Mouse (Mus musculus): ENCODE data around the gene Limch1. TPM values are rescaled to one million over a fixed set of nuclear protein-coding genes. Genes with fewer than 3 reads are reported as not detected.

Limch1 gene
- not detected for total RNA-seq (2023)

GRCm38 (mm10) chr5:66745390-66745995, at the start of gene Limch1:
TSS of gene Limch1 (plus strand) at chr5:66745827.

GRCm38 (mm10) chr5:67098733-67099323, 353.2 kb downstream of the Limch1 start, which contains the start of gene Phox2b:
TSS of gene Phox2b (minus strand) at chr5:67099301.

Other genes with a start within 250 kb of the Limch1 start
- gene Apbb2, start 127.0 kb upstream of the Limch1 start, total RNA-seq (2023): 4.3 TPM
- 2.0 TPM for gene Uchl1, start 69.7 kb upstream of the Limch1 start, total RNA-seq (2023)